Mouse (Mus musculus) frontal cortex, postnatal 10 days (tissue): ENCODE results near the gene Pcca.

ENCODE experiments used
- DNase-seq, 2 experiments: peaks; one replicate each; pipeline ENCODE4 v3.0.0; 2022; ENCODE audit warnings: low spot score in 2 of 2, mixed read lengths in 1 of 2

The Pcca gene

GRCm38 (mm10) chr14:122642432-122642831 lies 108.3 kb downstream of the Pcca start:
- DNase-seq, result no peak

GRCm38 (mm10) chr14:122648214-122648613 lies 114.1 kb downstream of the Pcca start:
- DNase-seq, result no peak

- no peak for DNase-seq
These were observed 115.3 kb downstream of the Pcca start for GRCm38 (mm10) chr14:122649336-122649950.

- DNase-seq, result no peak
These were observed 117.6 kb downstream of the Pcca start for GRCm38 (mm10) chr14:122651681-122652080.

GRCm38 (mm10) chr14:122675661-122676060 lies 141.5 kb downstream of the Pcca start:
- DNase-seq, result no peak

- DNase-seq, result no peak
These were observed 149.5 kb downstream of the Pcca start for GRCm38 (mm10) chr14:122683645-122684044.

- no peak for DNase-seq
These were observed 150.1 kb downstream of the Pcca start for GRCm38 (mm10) chr14:122684250-122684649.

- no peak for DNase-seq
These were observed 150.7 kb downstream of the Pcca start for GRCm38 (mm10) chr14:122684811-122685210.

GRCm38 (mm10) chr14:122687398-122687797 lies 153.3 kb downstream of the Pcca start:
- no peak for DNase-seq

GRCm38 (mm10) chr14:122688378-122688777 lies 154.3 kb downstream of the Pcca start:
- no peak for DNase-seq

GRCm38 (mm10) chr14:122689136-122689815 lies 155.2 kb downstream of the Pcca start:
- no peak for DNase-seq

- DNase-seq, result no peak
These were observed 157.4 kb downstream of the Pcca start for GRCm38 (mm10) chr14:122691555-122691954.

- no peak for DNase-seq
These were observed 166.2 kb downstream of the Pcca start for GRCm38 (mm10) chr14:122700333-122700732.

GRCm38 (mm10) chr14:122713793-122714192 lies 179.7 kb downstream of the Pcca start:
- no peak for DNase-seq

GRCm38 (mm10) chr14:122714911-122715310 lies 180.8 kb downstream of the Pcca start:
- DNase-seq, result no peak

- DNase-seq, result no peak
These were observed 181.9 kb downstream of the Pcca start for GRCm38 (mm10) chr14:122716057-122716456.

GRCm38 (mm10) chr14:122719496-122720080 lies 185.5 kb downstream of the Pcca start:
- no peak for DNase-seq

- no peak for DNase-seq
These were observed 186.9 kb downstream of the Pcca start for GRCm38 (mm10) chr14:122720989-122721388.

GRCm38 (mm10) chr14:122721750-122722149 lies 187.6 kb downstream of the Pcca start:
- no peak for DNase-seq

GRCm38 (mm10) chr14:122726456-122726855 lies 192.3 kb downstream of the Pcca start:
- DNase-seq, result no peak

GRCm38 (mm10) chr14:122729431-122730073 lies 195.4 kb downstream of the Pcca start:
- DNase-seq, result no peak

- DNase-seq, result no peak
These were observed 196.9 kb downstream of the Pcca start for GRCm38 (mm10) chr14:122730921-122731551.
